Comparison of ENCODE assay signal across 20 mouse cellular contexts in the genomic region with DNA sequence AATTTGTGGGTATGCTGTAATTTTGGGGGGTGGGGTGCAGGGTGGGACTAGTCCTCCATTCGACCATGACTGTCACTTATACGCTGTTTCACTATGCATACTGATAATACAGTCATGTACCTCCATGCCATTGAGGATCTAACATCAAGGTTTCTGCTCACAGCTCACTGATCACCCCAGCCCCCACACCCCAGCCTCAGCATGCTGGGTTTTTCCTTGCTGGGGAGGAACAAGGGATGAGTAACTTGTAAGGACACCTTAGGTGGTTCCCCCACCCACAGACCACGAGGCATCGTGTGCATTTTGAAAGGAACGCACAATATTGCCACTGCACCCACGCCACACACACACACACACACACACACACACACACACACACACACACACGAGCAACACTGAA.
DNase-seq lines count a peak whose midpoint lies in the region; ATAC-seq and TF ChIP-seq lines count a peak whose summit lies in the region.
"Had no signal": no experiment of that assay in that cellular context is flagged by ENCODE, and none has a peak within 500 bp of the region (broad histone marks: within the 10 kb centered on the region; RNA-seq: fewer than 3 reads in every experiment).

No protein-coding gene starts in this region.

- H3K9ac ChIP-seq in intestine, embryonic 16.5 days (ENCODE audit: low read depth, low read length): no peak overlapping the region
- H3K9ac ChIP-seq in hindbrain, postnatal 0 days (replicated peaks; ENCODE audit: low read length): no peak overlapping the region
- H3K9ac ChIP-seq: hindbrain, embryonic 12.5 days; limb, embryonic 13.5 days; liver, embryonic 14.5 days; midbrain, embryonic 13.5 days had no signal

- WGBS in spleen, adult 2 months: 35% methylated on average over 7 of the region's 7 CpGs
- WGBS in intestine, embryonic 16.5 days: 82% methylated on average over 7 of the region's 7 CpGs
- WGBS in hindbrain, postnatal 0 days: 83% methylated on average over 7 of the region's 7 CpGs

- H3K4me3 ChIP-seq in spleen, adult 2 months (ENCODE audit: extremely low read depth, insufficient read depth, insufficient read length): no peak overlapping the region
- H3K4me3 ChIP-seq in intestine, embryonic 16.5 days (ENCODE audit: low read length): no peak overlapping the region
- no peak overlapping the region for H3K4me3 ChIP-seq in hindbrain, postnatal 0 days (ENCODE audit: low read length)
- H3K4me3 ChIP-seq: heart, embryonic 10.5 days; hindbrain, embryonic 12.5 days; limb, embryonic 13.5 days; midbrain, embryonic 13.5 days had no signal

- ATAC-seq in intestine, embryonic 16.5 days: no peak
- no peak for ATAC-seq in hindbrain, postnatal 0 days
- ATAC-seq: forebrain, embryonic 16.5 days; midbrain, embryonic 13.5 days had no signal

- TF ChIP-seq CTCF in spleen, adult 2 months (IDR thresholded peaks at IDR 0.05; ENCODE audit: extremely low read depth, insufficient read depth, insufficient read length, insufficient replicate concordance): no peak
- TF ChIP-seq CTCF in hindbrain, postnatal 0 days (IDR thresholded peaks at IDR 0.05; ENCODE audit: low read depth): no peak

- H3K27me3 ChIP-seq in spleen, adult 2 months (ENCODE audit: control insufficient read depth, insufficient read depth, low read length): no peaks in the 10 kb centered on the region
- no peaks in the 10 kb centered on the region for H3K27me3 ChIP-seq in intestine, embryonic 16.5 days (replicated peaks; ENCODE audit: control insufficient read depth, insufficient read depth, low read length)
- no peaks in the 10 kb centered on the region for H3K27me3 ChIP-seq in hindbrain, postnatal 0 days (ENCODE audit: insufficient read depth, low read length)
- H3K27me3 ChIP-seq: hindbrain, embryonic 12.5 days; limb, embryonic 13.5 days had no signal

- H3K4me2 ChIP-seq in intestine, embryonic 16.5 days (ENCODE audit: low read depth, low read length): no peak overlapping the region
- H3K4me2 ChIP-seq in hindbrain, postnatal 0 days (ENCODE audit: low read depth, low read length): no peak overlapping the region
- H3K4me2 ChIP-seq: hindbrain, embryonic 12.5 days; limb, embryonic 13.5 days; midbrain, embryonic 13.5 days had no signal

- no peak for TF ChIP-seq POLR2A in spleen, adult 2 months (IDR thresholded peaks at IDR 0.05; ENCODE audit: low read depth, low read length)

- DNase-seq in spleen, adult 2 months (ENCODE audit: low read depth in 1 of 2, low spot score in 2 of 2): peak; percentile 57 to 59
- no peak for DNase-seq in spleen, postnatal 14 days (ENCODE audit: low spot score in 2 of 2)
- peak; percentile 90 for DNase-seq in CD4-positive helper T cell, adult 2 months (ENCODE audit: low read depth, low spot score)
- DNase-seq in brain, adult 2 months (ENCODE audit: low read depth, low spot score): peak; percentile 71
- peak; percentile 38 for DNase-seq in thymus, postnatal 25 days
- DNase-seq in hindbrain, postnatal 0 days (ENCODE audit: low spot score): no peak
- DNase-seq in adrenal gland, postnatal 25 days: no peak
- DNase-seq: adrenal gland, adult 8-10 months; cerebellum, postnatal 14 days; embryo, embryonic 11 days; heart, postnatal 10 days; kidney, adult 11 months had no signal

- no peak overlapping the region for H3K27ac ChIP-seq in spleen, adult 2 months (ENCODE audit: insufficient read depth, low read length)
- H3K27ac ChIP-seq in intestine, embryonic 16.5 days (ENCODE audit: low read length): no peak overlapping the region
- no peak overlapping the region for H3K27ac ChIP-seq in hindbrain, postnatal 0 days
- H3K27ac ChIP-seq: heart, embryonic 10.5 days; hindbrain, embryonic 12.5 days; kidney, postnatal 0 days; limb, embryonic 13.5 days; liver, embryonic 14.5 days; midbrain, embryonic 13.5 days had no signal

- no peaks in the 10 kb centered on the region for H3K36me3 ChIP-seq in spleen, adult 2 months (ENCODE audit: control insufficient read depth, insufficient read depth, low read length)
- H3K36me3 ChIP-seq in intestine, embryonic 16.5 days (ENCODE audit: control insufficient read depth, insufficient read depth, low read length): no peaks in the 10 kb centered on the region
- H3K36me3 ChIP-seq in hindbrain, postnatal 0 days (ENCODE audit: insufficient read depth, low read length): no peaks in the 10 kb centered on the region
- H3K36me3 ChIP-seq: heart, embryonic 10.5 days; hindbrain, embryonic 12.5 days; limb, embryonic 13.5 days; midbrain, embryonic 13.5 days had no signal

- H3K4me1 ChIP-seq in spleen, adult 2 months (ENCODE audit: control insufficient read depth, insufficient read depth, insufficient read length): peaks cover 29% of the 10 kb centered on the region
- 0 out of 2 replicates have a peak, but pooled peaks cover 3% of the 10 kb centered on the region for H3K4me1 ChIP-seq in intestine, embryonic 16.5 days (ENCODE audit: control insufficient read depth, insufficient read depth, low read length)
- peaks cover 5% of the 10 kb centered on the region; the same call in 1 of the 2 replicates for H3K4me1 ChIP-seq in hindbrain, postnatal 0 days (ENCODE audit: insufficient read depth, low read length)

- no peaks in the 10 kb centered on the region for H3K9me3 ChIP-seq in intestine, embryonic 16.5 days (ENCODE audit: control insufficient read depth, low read length)
- no peaks in the 10 kb centered on the region for H3K9me3 ChIP-seq in hindbrain, postnatal 0 days (ENCODE audit: low read length)
- H3K9me3 ChIP-seq: heart, embryonic 10.5 days; hindbrain, embryonic 12.5 days; limb, embryonic 13.5 days; midbrain, embryonic 13.5 days had no signal

Comparison
In these comparisons a context has a peak if more than half of its experiments do, and no peak if none do; other contexts are left out.
1. DNase-seq: peak in spleen, adult 2 months (2 of 2), CD4-positive helper T cell, adult 2 months (single experiment), brain, adult 2 months (single experiment) and thymus, postnatal 25 days (single experiment); none in spleen, postnatal 14 days (0 of 2), hindbrain, postnatal 0 days (single experiment) and adrenal gland, postnatal 25 days (single experiment).